In the genomic region with DNA sequence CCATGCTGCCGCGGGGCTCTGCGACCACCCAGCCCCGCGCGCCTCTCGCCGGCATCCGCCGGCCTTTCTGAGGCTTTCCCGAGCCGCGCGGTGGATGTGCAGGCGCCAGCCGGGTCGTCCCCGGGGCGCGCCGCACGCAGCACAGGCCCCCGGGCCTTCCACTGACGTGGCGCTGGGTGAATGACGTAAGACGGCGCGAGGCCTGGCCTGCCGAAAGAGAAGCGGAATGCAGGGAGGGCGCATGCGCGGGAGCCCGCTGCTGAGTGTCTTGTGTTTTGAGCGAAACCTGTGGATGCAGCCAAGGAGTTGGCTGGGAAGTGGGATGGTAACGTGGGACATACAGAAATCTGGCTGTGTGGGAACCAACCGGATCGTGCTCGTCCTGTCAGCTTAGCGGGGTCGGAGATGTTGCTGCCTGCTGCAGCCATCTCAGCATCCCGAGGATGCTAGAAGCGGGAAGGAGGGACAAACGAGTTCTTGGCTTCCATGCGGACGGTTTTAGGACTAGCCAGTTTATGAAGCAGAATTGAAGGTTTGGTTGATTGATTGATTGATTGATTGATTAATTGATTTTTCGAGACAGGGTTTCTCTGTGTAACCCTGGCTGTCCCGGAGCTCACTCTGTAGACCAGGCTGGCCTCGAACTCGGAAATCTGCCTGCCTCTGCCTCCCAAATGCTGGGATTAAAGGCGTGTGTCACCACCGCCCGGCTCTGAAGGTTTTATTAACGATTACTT, we compare ENCODE assay signal across 8 mouse cellular contexts. TPM values are rescaled to one million over a fixed set of nuclear protein-coding genes. Genes with fewer than 3 reads are reported as not detected.
A peak's percentile ranks its signal among the peaks of the same experiment; 100 is the strongest.
DNase-seq lines count a peak whose midpoint lies in the region; ATAC-seq and TF ChIP-seq lines count a peak whose summit lies in the region.

A gene (minus strand): TSS at position 113 of the 737 bp plus-strand sequence.

- DNase-seq in A20 (ENCODE audit: low read depth, low spot score) (peak; percentile 96), liver (peak; percentile 98)
- peak; percentile 98 for DNase-seq in heart, embryonic 10.5 days (ENCODE audit: low spot score)
- DNase-seq in spleen, postnatal 4 days (ENCODE audit: low spot score in 2 of 2) = peak; percentile 97 to 99

- H3K9ac ChIP-seq in kidney, embryonic 15.5 days = peak within 1 kb of the TSS; percentile 99

- WGBS in heart, embryonic 10.5 days = 2% methylated on average over 55 of the region's 55 CpGs
- WGBS in kidney, embryonic 15.5 days = 1% methylated on average over 55 of the region's 55 CpGs

- TF ChIP-seq POLR2A in bone marrow macrophage, adult 2 months (IDR thresholded peaks at IDR 0.05; ENCODE audit: borderline replicate concordance, low read depth, low read length) = no peak
- peak; percentile 97 for TF ChIP-seq POLR2A in embryonic fibroblast, embryonic 13.5 days (IDR thresholded peaks at IDR 0.05; ENCODE audit: low read depth, low read length)

- peak within 1 kb of the TSS; percentile 86 for H3K4me2 ChIP-seq in kidney, embryonic 15.5 days

- ATAC-seq in kidney, embryonic 15.5 days (replicated peaks; ENCODE audit: low FRiP score) = peak; percentile 93
- peak; percentile 92 for ATAC-seq in monocyte, adult 5-6 weeks (replicated peaks; ENCODE audit: insufficient number of reproducible peaks, low FRiP score, low TSS enrichment, poor library complexity, severe bottlenecking)

- no peaks in the 10 kb centered on the region for H3K36me3 ChIP-seq in heart, embryonic 10.5 days
- H3K36me3 ChIP-seq in kidney, embryonic 15.5 days = no peaks in the 10 kb centered on the region

- peaks cover 18% of the 10 kb centered on the region for H3K4me1 ChIP-seq in bone marrow macrophage, adult 2 months (ENCODE audit: control insufficient read depth, insufficient read depth, low read length)
- no peaks in the 10 kb centered on the region; the same call in none of the 2 replicates for H3K4me1 ChIP-seq in embryonic fibroblast, embryonic 13.5 days (ENCODE audit: control insufficient read depth, insufficient read depth, low read length)
- peaks cover 27% of the 10 kb centered on the region for H3K4me1 ChIP-seq in heart, embryonic 10.5 days
- H3K4me1 ChIP-seq in kidney, embryonic 15.5 days = peaks cover 29% of the 10 kb centered on the region

- H3K27ac ChIP-seq in bone marrow macrophage, adult 2 months (ENCODE audit: insufficient read depth, low read depth, low read length) = peak within 1 kb of the TSS; percentile 83
- H3K27ac ChIP-seq in embryonic fibroblast, embryonic 13.5 days (ENCODE audit: insufficient read depth, low read length) = peak within 1 kb of the TSS; percentile 52; the same call in 1 of the 2 replicates
- peak within 1 kb of the TSS; percentile 100 for H3K27ac ChIP-seq in heart, embryonic 10.5 days
- H3K27ac ChIP-seq in kidney, embryonic 15.5 days = peak within 1 kb of the TSS; percentile 97

- H3K27me3 ChIP-seq in heart, embryonic 10.5 days (ENCODE audit: insufficient read depth, poor library complexity, severe bottlenecking) = no peaks in the 10 kb centered on the region
- H3K27me3 ChIP-seq in kidney, embryonic 15.5 days = no peaks in the 10 kb centered on the region

- peak within 1 kb of the TSS; percentile 79 for H3K4me3 ChIP-seq in bone marrow macrophage, adult 2 months (ENCODE audit: insufficient read depth, low read length)
- peak within 1 kb of the TSS; percentile 81 for H3K4me3 ChIP-seq in embryonic fibroblast, embryonic 13.5 days (ENCODE audit: insufficient read depth, low read length)
- H3K4me3 ChIP-seq in heart, embryonic 10.5 days = peak within 1 kb of the TSS; percentile 100
- peak within 1 kb of the TSS; percentile 99 for H3K4me3 ChIP-seq in kidney, embryonic 15.5 days (replicated peaks)

- no peaks in the 10 kb centered on the region for H3K9me3 ChIP-seq in heart, embryonic 10.5 days
- H3K9me3 ChIP-seq in kidney, embryonic 15.5 days (replicated peaks) = no peaks in the 10 kb centered on the region; the same call in 1 of the 2 replicates

- no peak for TF ChIP-seq CTCF in bone marrow macrophage, adult 2 months (IDR thresholded peaks at IDR 0.05; ENCODE audit: low read depth, low read length)
- no peak for TF ChIP-seq CTCF in embryonic fibroblast, embryonic 13.5 days (IDR thresholded peaks at IDR 0.05; ENCODE audit: borderline replicate concordance, insufficient read depth, low read length)

RNA-seq across cellular contexts. Expression of the gene that starts here (rescaled TPM):
- 75.7 TPM in 2 replicates for polyA plus RNA-seq in bone marrow macrophage, adult 2 months (2012; ENCODE audit: insufficient read depth, insufficient read length, missing spikeins)
- polyA plus RNA-seq in embryonic fibroblast, embryonic 13.5 days (2011; ENCODE audit: insufficient read length, low read depth, missing spikeins) = 65.3 and 68.3 TPM in 2 replicates
- 36.0 and 38.5 TPM in 2 replicates for polyA plus RNA-seq in heart, embryonic 10.5 days (2016; fragmentation: Nextera tagmentation; extraction: Ambion mirVana)
- 42.8 and 48.0 TPM in 2 replicates for polyA plus RNA-seq in kidney, embryonic 15.5 days (2015; fragmentation: Nextera tagmentation; extraction: Ambion mirVana)
- total RNA-seq in monocyte, adult 5-6 weeks (2017) = 129 to 201 TPM (median 159 TPM) in 3 replicates

Comparison
In these comparisons a context has a peak if more than half of its experiments do, and no peak if none do; other contexts are left out.
1. Peak in every context shown above with its lines: DNase-seq, ATAC-seq, H3K4me3 ChIP-seq and H3K27ac ChIP-seq.